8 mouse cellular contexts compared by ENCODE assay signal in the genomic region with DNA sequence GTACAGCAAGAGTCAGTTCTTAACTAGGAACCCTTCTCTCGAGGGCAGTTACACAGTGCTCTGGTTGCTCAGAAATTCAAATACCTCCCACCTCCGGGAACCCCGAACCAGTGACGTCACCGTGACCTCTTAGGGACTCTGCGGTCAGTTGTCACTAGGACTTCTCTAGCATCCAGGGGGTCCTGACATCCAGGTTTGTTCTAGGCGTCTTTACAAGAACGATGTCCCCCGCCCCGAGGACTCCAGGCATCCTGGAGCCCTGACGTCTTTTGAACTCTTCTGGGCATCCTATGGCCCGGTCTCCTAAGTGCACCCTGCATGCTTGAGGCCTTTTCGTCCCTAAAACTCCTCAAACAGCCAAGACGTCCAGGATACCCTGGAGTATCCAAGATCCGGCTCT. TPM values are rescaled to one million over a fixed set of nuclear protein-coding genes. Genes with fewer than 3 reads are reported as not detected.
DNase-seq lines count a peak whose midpoint lies in the region; ATAC-seq and TF ChIP-seq lines count a peak whose summit lies in the region.

No protein-coding gene starts in this region.

- H3K9ac ChIP-seq in forebrain, embryonic 14.5 days (ENCODE audit: low read length), result peak overlapping the region; percentile 92
- H3K9ac ChIP-seq in kidney, postnatal 0 days (ENCODE audit: low read depth, low read length), result peak overlapping the region; percentile 74

- H3K4me2 ChIP-seq in forebrain, embryonic 14.5 days (ENCODE audit: low read length), result peak overlapping the region; percentile 95
- H3K4me2 ChIP-seq in kidney, postnatal 0 days (ENCODE audit: low read length), result peak overlapping the region; percentile 78

- H3K4me1 ChIP-seq in testis, adult 2 months (ENCODE audit: control insufficient read depth, insufficient read depth, low read length), result peaks cover 4% of the 10 kb centered on the region
- peaks cover 13% of the 10 kb centered on the region for H3K4me1 ChIP-seq in forebrain, embryonic 14.5 days (ENCODE audit: control insufficient read depth, insufficient read depth, low read length)
- peaks cover 8% of the 10 kb centered on the region for H3K4me1 ChIP-seq in kidney, postnatal 0 days (replicated peaks; ENCODE audit: insufficient read depth, low read length)

- no peaks in the 10 kb centered on the region for H3K27me3 ChIP-seq in testis, adult 2 months (ENCODE audit: control insufficient read depth, insufficient read depth, low read length)
- no peaks in the 10 kb centered on the region for H3K27me3 ChIP-seq in forebrain, embryonic 14.5 days (replicated peaks; ENCODE audit: control insufficient read depth, insufficient read depth, low read length)
- no peaks in the 10 kb centered on the region for H3K27me3 ChIP-seq in kidney, postnatal 0 days (ENCODE audit: insufficient read depth, low read length)
- H3K27me3 ChIP-seq in splenic B cell, adult 2 months (ENCODE audit: control insufficient read depth, insufficient read depth, low read length, poor library complexity, severe bottlenecking), result no peaks in the 10 kb centered on the region

- no peak for ATAC-seq in forebrain, embryonic 14.5 days
- no peak for ATAC-seq in kidney, postnatal 0 days (replicated peaks; ENCODE audit: low FRiP score, low read depth)

- H3K9me3 ChIP-seq in forebrain, embryonic 14.5 days (replicated peaks; ENCODE audit: control insufficient read depth, low read length), result no peaks in the 10 kb centered on the region
- H3K9me3 ChIP-seq in kidney, postnatal 0 days (replicated peaks; ENCODE audit: low read length), result no peaks in the 10 kb centered on the region

- no peaks in the 10 kb centered on the region for H3K36me3 ChIP-seq in testis, adult 2 months (ENCODE audit: control insufficient read depth, insufficient read depth, low read length)
- peaks cover 36% of the 10 kb centered on the region for H3K36me3 ChIP-seq in forebrain, embryonic 14.5 days (ENCODE audit: control insufficient read depth, insufficient read depth, low read length)
- H3K36me3 ChIP-seq in kidney, postnatal 0 days (ENCODE audit: insufficient read depth, low read length), result peaks cover 27% of the 10 kb centered on the region
- H3K36me3 ChIP-seq in splenic B cell, adult 2 months (ENCODE audit: control insufficient read depth, insufficient read depth, low read length, poor library complexity, severe bottlenecking), result peaks cover 2% of the 10 kb centered on the region; the same call in 1 of the 2 replicates

- H3K27ac ChIP-seq in testis, adult 2 months (ENCODE audit: control insufficient read depth, insufficient read depth, low read depth, low read length), result peak overlapping the region; percentile 61
- H3K27ac ChIP-seq in forebrain, embryonic 14.5 days (ENCODE audit: low read depth, low read length), result peak overlapping the region; percentile 68
- H3K27ac ChIP-seq in kidney, postnatal 0 days, result peak overlapping the region; percentile 64

- under 1% methylated on average over 15 of the region's 15 CpGs for WGBS in forebrain, embryonic 14.5 days
- 0% methylated on average over 15 of the region's 15 CpGs for WGBS in kidney, postnatal 0 days

- no peak for DNase-seq in testis, postnatal 14 days (ENCODE audit: low spot score)
- peak; percentile 69 for DNase-seq in c-Kit-positive CD71-positive TER-119-positive erythroid progenitor cells, embryonic 14.5 days (ENCODE audit: low spot score)
- DNase-seq in forebrain, embryonic 14.5 days (ENCODE audit: low spot score), result peak; percentile 28
- peak; percentile 54 for DNase-seq in kidney, postnatal 0 days (ENCODE audit: low spot score)
- peak; percentile 16 for DNase-seq in lung, postnatal 36 days
- DNase-seq in splenic B cell, adult 2 months (ENCODE audit: low read depth, low spot score), result peak; percentile 70
- DNase-seq in frontal cortex, adult 2 months (ENCODE audit: extremely low spot score in 1 of 2, low spot score in 1 of 2), result no peak

- TF ChIP-seq CTCF in testis, adult 2 months (IDR thresholded peaks at IDR 0.05; ENCODE audit: control insufficient read depth, insufficient read depth, insufficient replicate concordance, low read depth, low read length), result no peak
- no peak for TF ChIP-seq CTCF in kidney, postnatal 0 days (IDR thresholded peaks at IDR 0.05; ENCODE audit: low read depth)

- no peak for TF ChIP-seq POLR2A in testis, adult 2 months (IDR thresholded peaks at IDR 0.05; ENCODE audit: control insufficient read depth, low read depth, low read length)

- peak overlapping the region; percentile 95 for H3K4me3 ChIP-seq in testis, adult 2 months (ENCODE audit: control insufficient read depth, low read depth, low read length)
- H3K4me3 ChIP-seq in forebrain, embryonic 14.5 days (ENCODE audit: low read depth, low read length), result peak overlapping the region; percentile 78
- peak overlapping the region; percentile 64 for H3K4me3 ChIP-seq in kidney, postnatal 0 days (replicated peaks; ENCODE audit: low read depth, low read length)

RNA-seq across cellular contexts. Expression of gene Gm45902, which starts 0.5 kb away (rescaled TPM):
- polyA plus RNA-seq in testis, adult 2 months (2012; rRNA removed), result 0.40 and 0.48 TPM in 2 replicates
- polyA plus RNA-seq in forebrain, embryonic 14.5 days (2014; fragmentation: Nextera tagmentation; extraction: Ambion mirVana), result 7.2 and 7.3 TPM in 2 replicates
- polyA plus RNA-seq in kidney, postnatal 0 days (2015; fragmentation: Nextera tagmentation; extraction: Ambion mirVana), result 2.6 and 2.8 TPM in 2 replicates
- polyA plus RNA-seq in frontal cortex, adult 2 months (2012; rRNA removed), result 3.1 and 3.2 TPM in 2 replicates

RNA-seq across cellular contexts. Expression of gene Hspa14, which starts 0.5 kb away (rescaled TPM):
- 14.5 and 16.9 TPM in 2 replicates for polyA plus RNA-seq in testis, adult 2 months (2012; rRNA removed)
- polyA plus RNA-seq in forebrain, embryonic 14.5 days (2014; fragmentation: Nextera tagmentation; extraction: Ambion mirVana), result 91.7 and 92.6 TPM in 2 replicates
- 73.4 and 80.1 TPM in 2 replicates for polyA plus RNA-seq in kidney, postnatal 0 days (2015; fragmentation: Nextera tagmentation; extraction: Ambion mirVana)
- polyA plus RNA-seq in frontal cortex, adult 2 months (2012; rRNA removed), result 53.4 and 53.6 TPM in 2 replicates

RNA-seq across cellular contexts. Expression of gene Cdnf, which starts 0.8 kb away (rescaled TPM):
- 1.9 and 2.1 TPM in 2 replicates for polyA plus RNA-seq in testis, adult 2 months (2012; rRNA removed)
- 0.11 and 0.30 TPM in 2 replicates for polyA plus RNA-seq in forebrain, embryonic 14.5 days (2014; fragmentation: Nextera tagmentation; extraction: Ambion mirVana)
- polyA plus RNA-seq in kidney, postnatal 0 days (2015; fragmentation: Nextera tagmentation; extraction: Ambion mirVana), result 0.33 and 0.54 TPM in 2 replicates
- 1.0 and 1.4 TPM in 2 replicates for polyA plus RNA-seq in frontal cortex, adult 2 months (2012; rRNA removed)

RNA-seq across cellular contexts. Expression of gene Suv39h2, which starts 37.2 kb away (rescaled TPM):
- polyA plus RNA-seq in testis, adult 2 months (2012; rRNA removed), result 5.5 and 8.2 TPM in 2 replicates
- polyA plus RNA-seq in forebrain, embryonic 14.5 days (2014; fragmentation: Nextera tagmentation; extraction: Ambion mirVana), result 19.1 and 21.4 TPM in 2 replicates
- 9.5 TPM in 2 replicates for polyA plus RNA-seq in kidney, postnatal 0 days (2015; fragmentation: Nextera tagmentation; extraction: Ambion mirVana)
- polyA plus RNA-seq in frontal cortex, adult 2 months (2012; rRNA removed), result 2.6 and 2.7 TPM in 2 replicates

RNA-seq across cellular contexts. Expression of gene Fam107b, which starts 58.2 kb away (rescaled TPM):
- 75.0 and 75.1 TPM in 2 replicates for polyA plus RNA-seq in testis, adult 2 months (2012; rRNA removed)
- polyA plus RNA-seq in forebrain, embryonic 14.5 days (2014; fragmentation: Nextera tagmentation; extraction: Ambion mirVana), result 75.4 and 77.3 TPM in 2 replicates
- 62.6 and 68.6 TPM in 2 replicates for polyA plus RNA-seq in kidney, postnatal 0 days (2015; fragmentation: Nextera tagmentation; extraction: Ambion mirVana)
- polyA plus RNA-seq in frontal cortex, adult 2 months (2012; rRNA removed), result 10.4 and 13.8 TPM in 2 replicates

Comparison
In these comparisons a context has a peak if more than half of its experiments do, and no peak if none do; other contexts are left out.
1. DNase-seq: peak in c-Kit-positive CD71-positive TER-119-positive erythroid progenitor cells, embryonic 14.5 days (single experiment), forebrain, embryonic 14.5 days (single experiment), kidney, postnatal 0 days (single experiment), lung, postnatal 36 days (single experiment) and splenic B cell, adult 2 months (single experiment); none in testis, postnatal 14 days (single experiment) and frontal cortex, adult 2 months (0 of 2).
2. Peak in every context shown above with its lines, with median percentiles within 50 percentile points of each other: H3K27ac ChIP-seq and H3K4me3 ChIP-seq.